In genomic region chr12:102602255-102603041, GRCm38 (mm10) we compare ENCODE assay signal across 12 mouse cellular contexts. TPM values are rescaled to one million over a fixed set of nuclear protein-coding genes. Genes with fewer than 3 reads are reported as not detected.
DNase-seq lines count a peak whose midpoint lies in the region; ATAC-seq and TF ChIP-seq lines count a peak whose summit lies in the region.
"Had no signal": no experiment of that assay in that cellular context is flagged by ENCODE, and none has a peak within 500 bp of the region (broad histone marks: within the 10 kb centered on the region; RNA-seq: fewer than 3 reads in every experiment).

No protein-coding gene starts in this region.

- no peak overlapping the region for H3K9ac ChIP-seq in midbrain, postnatal 0 days (replicated peaks; ENCODE audit: low read length, poor library complexity, severe bottlenecking)
- H3K9ac ChIP-seq in forebrain, embryonic 12.5 days: no peak overlapping the region
- no peak overlapping the region for H3K9ac ChIP-seq in limb, embryonic 14.5 days (ENCODE audit: low read depth, low read length, severe bottlenecking)
- H3K9ac ChIP-seq: liver, embryonic 13.5 days had no signal

- no peak overlapping the region for H3K4me3 ChIP-seq in midbrain, embryonic 10.5 days
- no peak overlapping the region for H3K4me3 ChIP-seq in midbrain, postnatal 0 days (ENCODE audit: low read depth, low read length)
- no peak overlapping the region for H3K4me3 ChIP-seq in forebrain, embryonic 12.5 days (replicated peaks)
- no peak overlapping the region for H3K4me3 ChIP-seq in limb, embryonic 14.5 days (replicated peaks; ENCODE audit: low read length)
- H3K4me3 ChIP-seq: heart, adult 2 months; liver, embryonic 13.5 days had no signal

- no peak for ATAC-seq in midbrain, postnatal 0 days (ENCODE audit: low FRiP score)
- peak; percentile 18; the same call in 1 of the 2 replicates for ATAC-seq in forebrain, embryonic 12.5 days (ENCODE audit: low FRiP score)
- no peak for ATAC-seq in limb, embryonic 14.5 days (ENCODE audit: low FRiP score, low read depth)

- peaks cover 14% of the 10 kb centered on the region; the same call in 1 of the 2 replicates for H3K36me3 ChIP-seq in midbrain, embryonic 10.5 days
- peaks cover 3% of the 10 kb centered on the region; the same call in 1 of the 2 replicates for H3K36me3 ChIP-seq in midbrain, postnatal 0 days (ENCODE audit: insufficient read depth, low read length)
- H3K36me3 ChIP-seq in forebrain, embryonic 12.5 days (replicated peaks): peaks cover 6% of the 10 kb centered on the region; the same call in 1 of the 2 replicates
- H3K36me3 ChIP-seq in limb, embryonic 14.5 days (ENCODE audit: control insufficient read depth, insufficient read depth, low read length): no peaks in the 10 kb centered on the region

- H3K4me2 ChIP-seq in midbrain, postnatal 0 days (ENCODE audit: low read depth, low read length, poor library complexity, severe bottlenecking): no peak overlapping the region
- peak overlapping the region; percentile 2; the same call in 1 of the 2 replicates for H3K4me2 ChIP-seq in forebrain, embryonic 12.5 days
- no peak overlapping the region for H3K4me2 ChIP-seq in limb, embryonic 14.5 days (replicated peaks; ENCODE audit: low read depth, low read length, severe bottlenecking)
- H3K4me2 ChIP-seq: liver, embryonic 13.5 days had no signal

- no peak for TF ChIP-seq POLR2A in limb, embryonic 14.5 days (IDR thresholded peaks at IDR 0.05; ENCODE audit: borderline replicate concordance, extremely low read depth, insufficient read depth, insufficient read length)

- DNase-seq in cerebellum, adult 9-10 months: peak; percentile 68
- DNase-seq in cerebellum, postnatal 14 days: no peak
- DNase-seq in midbrain, embryonic 10.5 days (ENCODE audit: low spot score): no peak
- DNase-seq in midbrain, postnatal 0 days (ENCODE audit: low spot score): no peak
- DNase-seq in limb, embryonic 14.5 days (ENCODE audit: low spot score): no peak
- no peak for DNase-seq in c-Kit-positive CD71-positive TER-119-positive erythroid progenitor cells, embryonic 14.5 days (ENCODE audit: low spot score)
- DNase-seq in adrenal gland, postnatal 36 days: no peak
- DNase-seq: heart, adult 2 months; heart, postnatal 4 days; liver, embryonic 13.5 days; thymus, postnatal 36 days had no signal

- H3K9me3 ChIP-seq in midbrain, embryonic 10.5 days (replicated peaks): peaks cover 9% of the 10 kb centered on the region; the same call in 1 of the 2 replicates
- no peaks in the 10 kb centered on the region for H3K9me3 ChIP-seq in midbrain, postnatal 0 days (ENCODE audit: low read length)
- H3K9me3 ChIP-seq in forebrain, embryonic 12.5 days: 0 out of 2 replicates have a peak, but pooled peaks cover 7% of the 10 kb centered on the region
- H3K9me3 ChIP-seq in limb, embryonic 14.5 days (ENCODE audit: control insufficient read depth, low read length): no peaks in the 10 kb centered on the region

- H3K4me1 ChIP-seq in midbrain, embryonic 10.5 days: peaks cover 32% of the 10 kb centered on the region
- H3K4me1 ChIP-seq in midbrain, postnatal 0 days (ENCODE audit: insufficient read depth, low read length): 0 out of 2 replicates have a peak, but pooled peaks cover 7% of the 10 kb centered on the region
- peaks cover 36% of the 10 kb centered on the region for H3K4me1 ChIP-seq in forebrain, embryonic 12.5 days
- H3K4me1 ChIP-seq in limb, embryonic 14.5 days (ENCODE audit: control insufficient read depth, insufficient read depth, low read length): peaks cover 32% of the 10 kb centered on the region
- H3K4me1 ChIP-seq: liver, embryonic 13.5 days had no signal

- peak overlapping the region; percentile 60 for H3K27ac ChIP-seq in midbrain, embryonic 10.5 days (replicated peaks)
- H3K27ac ChIP-seq in midbrain, postnatal 0 days (ENCODE audit: low read depth, low read length): no peak overlapping the region
- H3K27ac ChIP-seq in forebrain, embryonic 12.5 days: peak overlapping the region; percentile 79
- H3K27ac ChIP-seq in limb, embryonic 14.5 days (replicated peaks; ENCODE audit: low read depth, low read length): peak overlapping the region; percentile 35; the same call in 1 of the 2 replicates
- H3K27ac ChIP-seq: heart, adult 2 months; liver, embryonic 13.5 days had no signal

- no peaks in the 10 kb centered on the region for H3K27me3 ChIP-seq in midbrain, embryonic 10.5 days (ENCODE audit: low read depth, poor library complexity, severe bottlenecking)
- no peaks in the 10 kb centered on the region for H3K27me3 ChIP-seq in midbrain, postnatal 0 days (ENCODE audit: insufficient read depth, low read length)
- no peaks in the 10 kb centered on the region for H3K27me3 ChIP-seq in forebrain, embryonic 12.5 days
- H3K27me3 ChIP-seq in limb, embryonic 14.5 days (ENCODE audit: control insufficient read depth, insufficient read depth, low read length): no peaks in the 10 kb centered on the region
- H3K27me3 ChIP-seq: liver, embryonic 13.5 days had no signal

- WGBS in midbrain, embryonic 10.5 days: 83% methylated on average over 9 of the region's 9 CpGs
- WGBS in midbrain, postnatal 0 days: 78% methylated on average over 9 of the region's 9 CpGs
- 80% methylated on average over 9 of the region's 9 CpGs for WGBS in forebrain, embryonic 12.5 days
- WGBS in limb, embryonic 14.5 days: 71% methylated on average over 8 of the region's 9 CpGs

- no peak for TF ChIP-seq CTCF in midbrain, postnatal 0 days (IDR thresholded peaks at IDR 0.05)

RNA-seq across cellular contexts. Expression of gene Chga, which starts 47.7 kb away (rescaled TPM):
- polyA plus RNA-seq in midbrain, embryonic 10.5 days (2016; fragmentation: Nextera tagmentation; extraction: Ambion mirVana): 14.5 and 23.7 TPM in 2 replicates
- total RNA-seq in midbrain, postnatal 0 days (2014; rRNA removed): 148 and 168 TPM in 2 replicates
- 257 and 272 TPM in 2 replicates for polyA plus RNA-seq in midbrain, postnatal 0 days (2015; fragmentation: Nextera tagmentation; extraction: Ambion mirVana)
- 38.4 and 41.2 TPM in 2 replicates for polyA plus RNA-seq in forebrain, embryonic 12.5 days (2016; fragmentation: Nextera tagmentation; extraction: Ambion mirVana)
- polyA plus RNA-seq in limb, embryonic 14.5 days (2012; rRNA removed): 0.08 and 0.45 TPM in 2 replicates
- 0.23 and 0.44 TPM in 2 replicates for polyA plus RNA-seq in limb, embryonic 14.5 days (2014; fragmentation: Nextera tagmentation; extraction: Ambion mirVana)
- total RNA-seq in adrenal gland, postnatal 36 days (2021): 1,000 to 10,000 TPM; 1,253 to 1,514 TPM
- total RNA-seq: heart, adult 2 months had no signal

Comparison
In these comparisons a context has a peak if more than half of its experiments do, and no peak if none do; other contexts are left out.
1. RNA of gene Chga, which starts 47.7 kb away (polyA plus RNA-seq): 257 to 272 TPM in midbrain, postnatal 0 days, 38.4 to 41.2 TPM in forebrain, embryonic 12.5 days and 14.5 to 23.7 TPM in midbrain, embryonic 10.5 days; 0.08 to 0.45 TPM in limb, embryonic 14.5 days; every median in the first group is over 10 times any median in the second.